Mouse (Mus musculus) urinary bladder, postnatal 10 days (tissue): ENCODE measurements at regions not wholly inside any gene's neighbourhood (a gene's known extent, or its start where the extent isn't known, plus 50 kb on each side); places are given as distances from the start of the nearest gene placed in this dataset.
"Not testable (repeated sequence)": the region's sequence is repeated elsewhere in the genome, so short reads cannot be mapped to it uniquely, and the experiment has no call there.

Experiments
- DNase-seq: peaks from one replicate; pipeline ENCODE4 v3.0.0; 2022; ENCODE audit warnings: low spot score

- not testable (repeated sequence) for DNase-seq
These were observed 80.8 kb upstream of the Gm15446 start for GRCm38 (mm10) chr5:109842186-109842978.

GRCm38 (mm10) chr5:109844236-109844635, 79.0 kb upstream of the Gm15446 start:
- DNase-seq: not testable (repeated sequence)

- no peak for DNase-seq
These were observed 78.4 kb upstream of the Gm15446 start for GRCm38 (mm10) chr5:109844753-109845186.

DNA sequence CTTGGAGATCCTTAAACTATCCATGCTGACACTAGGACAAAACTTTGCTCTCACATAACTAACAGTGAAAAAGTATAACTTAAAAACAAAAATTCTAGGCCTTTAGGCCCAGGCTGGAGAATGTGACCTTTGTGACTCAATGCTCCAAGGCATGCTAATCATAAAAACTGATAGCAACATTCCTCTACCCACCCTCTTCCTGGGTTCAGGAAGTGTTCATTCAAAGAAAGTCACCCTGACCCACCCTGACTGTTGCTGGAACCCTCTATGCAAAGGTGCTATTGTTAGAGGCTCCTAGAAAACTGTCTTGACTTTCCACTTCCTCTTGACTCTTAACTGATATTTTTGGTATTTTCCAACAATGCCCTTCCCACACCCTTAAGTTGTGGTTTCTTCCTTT, 72.0 kb upstream of the Gm15446 start:
- DNase-seq: not testable (repeated sequence)

DNA sequence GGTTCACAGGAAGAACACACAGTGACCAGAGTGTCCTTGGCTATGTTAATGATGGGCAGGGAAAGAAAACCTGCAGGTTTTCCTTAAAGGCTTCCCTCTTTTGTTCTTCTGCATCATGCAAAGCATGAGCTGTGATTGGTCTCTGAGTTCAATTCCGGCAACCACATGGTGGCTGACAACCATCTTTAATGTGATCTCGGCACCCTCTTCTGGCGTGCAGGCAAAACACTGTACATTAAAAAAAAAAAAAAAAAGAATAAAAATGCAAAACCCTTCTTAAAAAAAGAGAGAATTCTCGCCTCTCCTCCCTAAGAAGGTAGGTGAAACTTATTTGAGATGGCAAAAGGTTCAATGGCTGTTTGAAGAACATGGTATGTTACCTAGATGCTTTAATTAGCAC, 62.8 kb upstream of the Gm15446 start:
- no peak for DNase-seq

DNA sequence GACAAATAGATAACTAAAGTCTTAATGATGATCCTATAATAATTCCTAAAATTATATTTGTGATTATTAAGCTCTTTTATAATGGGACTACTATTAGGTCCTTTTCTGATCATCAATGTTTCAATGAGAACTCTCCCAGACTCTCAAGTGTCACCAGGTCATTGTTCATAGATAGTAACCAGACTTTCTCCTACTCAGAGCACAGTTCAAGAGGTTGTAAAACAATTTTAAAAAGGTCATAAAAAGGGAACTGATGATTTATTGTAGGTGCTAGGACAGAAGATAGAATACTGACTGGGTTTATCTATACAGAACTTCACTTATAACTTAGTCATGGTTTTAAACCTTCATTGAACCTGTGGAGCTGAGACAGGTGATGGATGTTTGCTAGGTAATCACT, 58.7 kb upstream of the Gm15446 start:
- not testable (repeated sequence) for DNase-seq

- no peak for DNase-seq
These were observed 57.6 kb upstream of the Gm15446 start for GRCm38 (mm10) chr5:109865628-109866027.

DNA sequence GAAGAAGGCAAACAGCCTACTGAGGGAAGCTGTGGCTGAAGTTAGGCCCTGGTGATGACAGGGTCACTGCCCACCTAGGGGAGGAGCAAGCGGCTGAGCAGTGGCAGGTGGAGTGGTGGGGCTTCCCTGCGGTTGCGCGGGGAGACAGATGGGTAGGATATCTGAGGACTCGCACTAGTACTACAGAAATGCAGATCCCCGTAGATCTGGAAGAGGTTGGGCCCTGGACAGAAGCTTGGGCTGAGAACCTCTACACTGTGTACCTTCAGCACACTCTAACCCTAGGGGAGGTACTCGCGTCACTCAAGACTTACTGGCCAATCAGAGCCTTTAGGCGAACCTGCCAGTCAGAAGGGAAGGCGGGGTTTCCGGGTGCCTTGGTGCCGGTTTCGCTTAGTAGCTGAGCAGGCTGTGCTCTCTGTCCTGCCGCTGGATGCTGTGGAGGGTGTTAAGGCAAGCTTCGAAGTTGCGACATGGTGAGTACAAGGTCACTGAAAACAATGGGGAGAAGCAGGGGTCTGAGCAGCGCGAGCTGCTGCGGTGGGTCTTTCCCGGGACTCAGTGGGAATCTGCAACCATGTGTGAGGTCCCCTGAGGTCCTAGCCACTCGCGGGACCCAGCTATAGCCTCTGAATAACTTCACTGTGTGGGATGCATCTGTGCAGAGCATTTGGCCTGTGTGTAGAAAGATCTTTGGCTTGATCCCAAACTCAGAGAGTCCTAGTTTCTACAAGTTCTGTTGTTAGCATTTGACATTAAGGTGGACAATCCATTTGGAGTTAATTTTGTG, 56.7 kb upstream of the Gm15446 start:
- peak; percentile 54 for DNase-seq

GRCm38 (mm10) chr5:109867221-109867620, 56.0 kb upstream of the Gm15446 start:
- DNase-seq: not testable (repeated sequence)
